Mouse (Mus musculus): ENCODE results near the gene Elmo1. TPM values are rescaled to one million over a fixed set of nuclear protein-coding genes. Genes with fewer than 3 reads are reported as not detected.

Gene Elmo1
- total RNA-seq, 1 experiment from 2014 or later: 18.8 TPM

GRCm38 (mm10) chr13:20537487-20537886 is 447.1 kb downstream of the Elmo1 start:
- no peak for DNase-seq

GRCm38 (mm10) chr13:20538216-20539070 is 448.0 kb downstream of the Elmo1 start:
- no peak for DNase-seq

GRCm38 (mm10) chr13:20539631-20540030 is 449.2 kb downstream of the Elmo1 start:
- DNase-seq: no peak

- DNase-seq: no peak
These were observed 456.3 kb downstream of the Elmo1 start for GRCm38 (mm10) chr13:20546568-20547204.

GRCm38 (mm10) chr13:20549983-20550382 is 459.6 kb downstream of the Elmo1 start:
- DNase-seq: no peak

GRCm38 (mm10) chr13:20551559-20551958 is 461.2 kb downstream of the Elmo1 start:
- DNase-seq: no peak

- DNase-seq: no peak
These were observed 465.6 kb downstream of the Elmo1 start for GRCm38 (mm10) chr13:20555853-20556452.

- DNase-seq: no peak
These were observed 466.3 kb downstream of the Elmo1 start for GRCm38 (mm10) chr13:20556739-20557138.

- no peak for DNase-seq
These were observed 466.8 kb downstream of the Elmo1 start for GRCm38 (mm10) chr13:20557156-20557555.

- no peak for DNase-seq
These were observed 468.0 kb downstream of the Elmo1 start for GRCm38 (mm10) chr13:20558376-20558775.

- DNase-seq: no peak
These were observed 474.0 kb downstream of the Elmo1 start for GRCm38 (mm10) chr13:20564414-20564813.

GRCm38 (mm10) chr13:20575186-20575585 is 484.8 kb downstream of the Elmo1 start:
- DNase-seq: no peak

GRCm38 (mm10) chr13:20585868-20586267 is 495.5 kb downstream of the Elmo1 start:
- no peak for DNase-seq

GRCm38 (mm10) chr13:20586462-20586861 is 496.1 kb downstream of the Elmo1 start:
- DNase-seq: no peak

GRCm38 (mm10) chr13:20590983-20591382 is 500.6 kb downstream of the Elmo1 start:
- no peak for DNase-seq

- DNase-seq: no peak
These were observed 506.9 kb downstream of the Elmo1 start for GRCm38 (mm10) chr13:20597307-20597706.

GRCm38 (mm10) chr13:20598618-20599017 is 508.2 kb downstream of the Elmo1 start:
- no peak for DNase-seq

- DNase-seq: no peak
These were observed 509.9 kb downstream of the Elmo1 start for GRCm38 (mm10) chr13:20600246-20600645.

GRCm38 (mm10) chr13:20601421-20601820 is 511.0 kb downstream of the Elmo1 start:
- no peak for DNase-seq

- DNase-seq: no peak
These were observed 516.5 kb downstream of the Elmo1 start for GRCm38 (mm10) chr13:20606891-20607290.

GRCm38 (mm10) chr13:20609003-20609688 is 518.8 kb downstream of the Elmo1 start:
- no peak for DNase-seq

- no peak for DNase-seq
These were observed 525.4 kb downstream of the Elmo1 start for GRCm38 (mm10) chr13:20615596-20616469.
